Mouse (Mus musculus): ENCODE measurements at regions not wholly inside any gene's neighbourhood (a gene's known extent, or its start where the extent isn't known, plus 50 kb on each side); places are given as distances from the start of the nearest gene placed in this dataset.

- no peak for DNase-seq (ENCODE audit: low spot score)
Measured at GRCm38 (mm10) chrX:13014051-13014450, 57.2 kb upstream of the Usp9x start.

- DNase-seq (ENCODE audit: low spot score): no peak
Measured at GRCm38 (mm10) chrX:13013086-13013485, 58.2 kb upstream of the Usp9x start.

GRCm38 (mm10) chrX:12990777-12991176, 80.5 kb upstream of the Usp9x start:
- DNase-seq (ENCODE audit: low spot score): no peak

DNA sequence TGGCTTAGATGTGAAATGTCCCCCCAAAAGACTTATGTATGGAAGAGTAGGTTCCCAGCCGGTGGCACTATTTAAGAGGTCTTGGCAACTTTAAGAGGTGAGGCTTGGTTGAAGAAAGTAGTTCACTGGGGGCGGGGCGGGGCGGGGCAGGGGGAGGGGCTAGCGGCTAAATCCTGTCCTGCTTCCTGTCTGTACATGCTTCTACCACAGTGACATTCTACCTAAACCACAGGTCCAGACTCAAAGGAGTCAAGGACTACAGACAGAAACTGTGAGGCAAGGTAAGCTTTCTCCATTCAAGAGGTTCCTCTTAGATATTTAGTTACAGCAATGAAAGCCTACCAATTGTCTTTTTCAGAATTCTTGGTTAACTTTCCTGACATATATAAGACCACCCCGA, 93.6 kb upstream of the Usp9x start:
- no peak for DNase-seq (ENCODE audit: low spot score)

- DNase-seq (ENCODE audit: low spot score): no peak
Measured at GRCm38 (mm10) chrX:12968979-12969746, 102.1 kb upstream of the Usp9x start.

- DNase-seq (ENCODE audit: low spot score): no peak
Measured at GRCm38 (mm10) chrX:12959467-12960314, 111.6 kb upstream of the Usp9x start.

DNA sequence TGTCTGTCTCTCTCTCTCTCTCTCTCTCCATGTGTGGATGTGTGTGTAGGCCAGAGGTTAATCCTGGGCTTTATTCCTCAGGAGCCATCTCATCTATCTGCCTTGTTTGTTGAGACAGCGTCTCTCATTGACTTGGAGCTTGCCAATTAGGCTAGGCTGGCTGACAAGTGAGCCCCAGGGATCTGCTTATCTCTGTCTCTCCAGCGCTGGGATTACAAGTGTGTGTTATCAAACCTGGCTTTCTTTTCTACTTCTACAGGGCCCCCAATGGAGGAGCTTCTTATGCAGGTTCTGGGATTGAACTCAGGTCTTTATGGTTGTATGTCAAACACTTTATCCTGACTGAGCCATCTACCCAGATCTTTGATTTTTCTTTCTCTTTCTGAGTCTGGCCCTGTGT, 112.4 kb upstream of the Usp9x start:
- no peak for DNase-seq (ENCODE audit: low spot score)

DNA sequence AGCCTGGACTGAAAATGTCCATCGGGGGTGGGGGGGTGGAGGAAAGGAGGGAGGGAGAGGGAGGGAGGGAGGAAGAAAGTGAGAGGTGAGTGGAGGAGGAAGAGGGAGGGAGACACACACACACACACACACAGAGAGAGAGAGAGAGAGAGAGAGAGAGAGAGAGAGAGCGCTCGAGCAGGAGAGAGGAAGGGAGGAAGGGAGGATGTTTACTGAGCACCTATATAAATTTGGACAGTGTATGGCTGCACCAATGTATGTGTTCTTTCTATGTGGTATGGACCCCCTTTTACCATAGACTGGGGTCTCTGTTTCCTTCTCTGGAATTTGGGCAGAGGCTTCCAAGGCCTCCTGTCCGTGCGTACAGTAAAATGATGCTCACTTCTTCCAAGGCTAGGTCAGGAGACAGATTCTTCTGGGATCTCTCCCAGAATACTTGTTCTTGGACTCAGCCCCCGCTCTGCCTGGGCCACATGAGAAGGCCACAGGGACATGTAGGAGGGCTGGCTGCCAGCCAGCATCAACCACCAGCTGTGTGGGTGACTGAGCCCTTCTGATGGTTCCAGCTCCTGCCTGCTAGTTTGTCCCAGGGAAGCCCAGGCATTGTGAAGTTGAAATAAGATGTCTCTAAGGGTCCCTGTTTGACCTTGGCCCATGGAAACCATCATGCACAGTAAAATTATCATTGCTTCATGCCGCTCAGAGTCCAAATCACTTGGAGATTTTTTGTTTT, 120.2 kb upstream of the Usp9x start:
- no peak for DNase-seq (ENCODE audit: low spot score)

DNA sequence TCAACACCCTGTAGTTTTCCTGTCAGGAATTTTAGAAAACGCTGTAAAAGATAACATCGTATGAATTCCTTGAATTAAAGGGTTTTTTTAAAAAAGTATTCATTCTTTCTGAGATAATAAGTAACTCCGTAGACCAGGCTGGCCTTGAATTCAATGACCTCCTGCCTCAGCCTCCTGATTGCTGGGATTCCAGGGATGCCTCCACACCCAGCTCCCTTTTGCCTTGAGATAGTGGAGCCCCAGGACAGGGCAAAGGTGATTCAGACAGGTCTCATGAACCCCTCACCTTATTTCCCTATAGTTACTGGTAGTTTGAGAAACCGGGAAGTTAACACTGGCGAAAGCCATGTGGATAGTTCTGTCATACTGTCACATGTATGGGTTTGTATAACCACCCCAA, 128.8 kb upstream of the Usp9x start:
- DNase-seq (ENCODE audit: low spot score): no peak

DNA sequence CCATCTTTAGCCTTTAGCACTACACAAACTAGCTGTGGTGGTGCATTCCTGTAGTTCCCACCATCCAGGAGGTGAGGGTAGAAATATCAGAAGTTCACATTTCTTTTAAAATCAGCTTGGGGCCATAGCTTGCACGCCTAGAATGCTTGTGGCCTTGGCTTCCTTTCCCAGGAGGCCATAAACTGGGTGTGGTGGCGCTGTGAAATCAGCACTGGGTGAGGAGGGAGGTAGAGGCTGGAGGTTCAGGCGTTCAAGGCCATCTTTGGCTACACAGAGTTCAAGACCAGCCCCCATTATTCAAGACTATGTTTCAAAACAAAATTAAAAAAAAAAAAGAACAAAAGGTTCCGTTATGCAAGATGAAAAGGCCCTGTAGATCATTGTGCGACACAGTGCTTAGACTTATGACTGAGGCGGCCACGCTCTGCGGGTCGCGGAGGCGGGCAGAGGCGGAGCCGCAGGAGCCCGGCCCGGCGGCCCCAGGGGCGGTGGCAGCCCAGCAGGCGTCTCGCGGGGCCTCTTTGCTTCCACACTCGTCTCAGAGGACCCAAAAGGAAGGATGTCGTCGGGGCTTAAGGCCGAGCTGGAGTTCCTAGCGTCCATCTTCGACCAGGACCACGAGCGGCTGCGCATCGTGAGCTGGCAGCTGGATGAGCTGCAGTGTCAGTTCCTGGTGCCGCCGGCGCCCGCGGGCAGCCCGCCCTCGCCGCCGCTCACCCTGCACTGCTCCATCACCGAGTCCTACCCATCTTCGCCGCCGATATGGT, 134.7 kb upstream of the Usp9x start:
- DNase-seq (ENCODE audit: low spot score): peak; percentile 6

DNA sequence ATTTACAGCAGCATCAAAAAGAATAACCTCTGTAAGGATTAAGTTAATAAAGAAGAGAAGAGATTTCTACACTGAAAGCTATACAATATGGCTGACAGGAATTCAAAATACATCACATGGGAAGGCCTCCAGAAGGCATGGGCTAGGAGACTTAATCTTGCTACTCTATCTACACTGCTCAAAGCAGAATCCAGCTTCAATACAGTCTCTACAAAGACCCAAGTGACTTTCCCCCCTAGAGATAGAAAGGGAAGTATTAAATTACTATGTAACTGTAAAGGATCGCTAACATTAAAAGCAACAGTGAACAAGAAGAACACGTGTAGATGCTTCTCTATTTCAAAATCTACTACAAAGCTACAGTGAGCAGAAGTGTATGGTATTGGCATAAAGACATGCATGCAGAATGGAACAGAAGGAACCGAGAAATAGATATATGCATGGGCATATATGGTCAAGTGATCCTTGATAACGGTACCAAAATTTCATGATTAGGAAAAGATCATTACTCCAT, 137.9 kb upstream of the Usp9x start:
- no peak for DNase-seq (ENCODE audit: low spot score)

DNA sequence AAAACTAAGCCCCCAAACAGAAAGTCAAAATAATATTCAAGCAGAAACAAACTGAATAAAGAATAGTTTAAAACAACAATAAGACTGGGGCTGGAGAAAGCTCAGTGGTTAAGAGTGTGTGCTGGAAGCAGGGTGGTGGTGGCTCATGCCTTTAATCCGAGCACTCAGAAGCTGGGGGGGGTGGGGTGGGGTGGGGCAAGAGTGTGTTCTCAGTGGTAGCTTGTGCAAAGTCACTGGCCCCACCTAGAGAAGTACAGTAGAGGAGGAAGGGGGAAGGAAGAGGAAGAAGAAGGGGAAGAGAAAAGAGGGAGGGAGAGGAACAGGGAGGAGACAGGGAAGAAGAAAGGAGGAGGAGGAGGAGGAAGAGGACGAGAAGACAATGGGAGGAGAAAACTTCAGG, 141.1 kb upstream of the Usp9x start:
- DNase-seq (ENCODE audit: low spot score): no peak

DNA sequence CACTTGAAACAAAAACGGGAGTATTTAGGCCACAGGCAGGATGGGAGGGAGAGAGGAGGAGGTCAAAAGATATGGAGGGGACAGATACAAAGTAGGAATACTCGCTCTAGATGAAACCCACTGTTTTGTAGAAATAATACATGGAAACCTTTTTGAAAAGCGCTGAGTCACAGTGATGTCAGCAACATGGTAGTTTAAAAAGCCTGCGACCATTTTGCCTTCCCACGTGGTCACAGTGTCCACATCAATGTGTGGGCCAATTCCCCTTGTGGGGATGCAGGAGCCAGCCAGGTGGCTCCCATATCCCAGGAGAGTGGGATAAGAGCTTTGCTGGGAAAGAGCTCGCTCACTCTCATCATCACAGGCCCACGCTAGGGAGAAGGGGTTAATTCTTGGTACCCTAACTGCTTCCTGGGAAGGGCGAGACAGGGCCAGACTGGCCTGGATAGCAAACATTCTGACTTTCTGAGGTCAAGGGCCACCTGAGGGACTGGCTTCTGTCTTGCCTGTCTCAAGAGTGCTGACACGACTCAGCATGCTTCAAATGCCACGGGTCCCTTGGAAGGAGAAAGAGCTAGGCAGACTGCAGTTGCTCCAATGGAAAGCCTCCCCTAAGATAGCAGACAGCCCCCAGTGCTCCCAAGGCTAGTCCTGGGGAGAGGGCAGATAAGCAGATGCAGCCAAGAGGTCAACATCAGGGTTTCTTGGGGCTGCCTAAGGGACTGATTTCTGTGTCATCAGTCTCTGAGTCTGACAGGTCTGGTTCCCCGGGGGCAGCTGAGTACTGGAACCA, 143.3 kb upstream of the Usp9x start:
- DNase-seq (ENCODE audit: low spot score): no peak

- DNase-seq (ENCODE audit: low spot score): no peak
Measured at GRCm38 (mm10) chrX:12924705-12925644, 146.3 kb upstream of the Usp9x start.

DNA sequence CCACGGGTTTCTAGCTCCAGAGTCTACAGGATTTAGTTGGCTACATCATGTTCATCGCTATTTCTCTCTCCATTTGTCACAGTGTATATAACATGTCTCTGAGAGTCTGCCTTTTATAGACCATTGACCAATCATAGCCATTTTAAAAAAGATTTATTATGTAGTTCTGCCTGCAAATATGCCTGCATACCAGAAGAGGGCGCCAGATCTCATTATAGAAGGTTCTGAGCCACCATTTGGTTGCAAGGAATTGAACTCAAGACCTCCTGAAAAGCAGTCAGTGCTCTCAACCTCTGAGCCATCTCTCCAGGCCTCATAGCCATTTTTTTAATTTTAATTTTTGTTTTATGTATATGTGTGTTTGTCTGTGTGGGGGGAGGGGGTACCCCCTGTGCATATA, 151.7 kb upstream of the Usp9x start:
- DNase-seq (ENCODE audit: low spot score): no peak

DNA sequence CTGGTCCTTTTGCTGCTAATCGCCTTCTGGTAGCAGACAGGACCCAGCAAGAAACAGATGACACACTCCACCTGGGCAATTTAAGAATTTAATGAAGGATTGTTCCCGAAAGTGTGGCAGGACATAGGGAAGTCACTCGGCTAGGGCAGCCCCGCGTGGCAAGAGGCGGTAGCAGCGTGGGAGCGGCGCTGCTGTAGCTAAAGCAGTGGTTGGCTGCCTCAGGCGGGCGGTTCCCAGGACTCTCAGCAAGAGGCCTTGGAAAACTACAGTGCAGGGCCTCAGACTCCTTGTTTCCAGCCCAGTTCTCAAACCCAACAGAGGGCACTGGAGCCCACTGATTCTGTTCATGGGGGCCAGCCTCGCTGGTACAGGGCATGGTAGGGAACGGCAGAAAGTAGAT, 154.2 kb upstream of the Usp9x start:
- no peak for DNase-seq (ENCODE audit: low spot score)

DNA sequence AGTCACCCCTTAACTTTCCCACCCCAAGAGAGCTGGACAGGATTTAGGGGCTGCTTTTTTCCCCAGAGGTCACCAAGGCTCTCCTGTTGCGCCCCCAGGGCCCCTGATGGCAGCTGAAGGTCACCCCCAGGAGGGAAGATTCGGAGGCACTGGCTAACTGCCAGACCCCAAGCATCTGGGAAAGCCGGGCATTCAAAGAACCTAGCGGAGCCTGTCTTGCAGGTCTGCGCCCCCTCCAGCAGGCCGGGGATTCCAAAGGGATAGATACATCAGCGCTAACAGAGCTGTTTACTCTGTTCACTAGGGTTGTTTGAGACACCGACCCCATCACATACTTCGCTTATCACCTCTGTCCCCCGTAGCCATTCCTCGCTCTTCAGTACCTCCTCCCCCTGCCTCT, 154.6 kb upstream of the Usp9x start:
- DNase-seq (ENCODE audit: low spot score): no peak

GRCm38 (mm10) chrX:12900256-12900655, 138.4 kb upstream of the Med14 start:
- DNase-seq (ENCODE audit: low spot score): no peak

- DNase-seq (ENCODE audit: low spot score): no peak
Measured at GRCm38 (mm10) chrX:12891468-12891867, 129.6 kb upstream of the Med14 start.

DNA sequence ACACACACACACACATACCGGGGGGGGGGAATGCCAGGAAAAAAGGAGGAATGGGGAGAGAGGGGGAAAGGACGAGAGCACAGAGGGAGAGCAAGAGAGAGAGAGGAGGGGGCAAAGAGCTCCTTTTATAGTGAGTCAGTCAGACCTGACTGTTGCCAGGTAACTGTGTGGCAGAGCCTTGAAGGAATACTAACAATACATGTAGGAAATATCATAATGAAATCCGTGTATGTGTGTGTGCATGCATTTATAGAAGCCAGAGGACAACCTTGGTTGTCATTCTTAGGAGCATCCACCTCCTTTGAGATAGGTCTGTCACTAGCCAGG, 127.6 kb upstream of the Med14 start:
- DNase-seq (ENCODE audit: low spot score): no peak
